Mouse (Mus musculus): ENCODE measurements at regions not wholly inside any gene's neighbourhood (a gene's known extent, or its start where the extent isn't known, plus 50 kb on each side); places are given as distances from the start of the nearest gene placed in this dataset.
"Not testable (repeated sequence)": the region's sequence is repeated elsewhere in the genome, so short reads cannot be mapped to it uniquely, and the experiment has no call there.

DNA sequence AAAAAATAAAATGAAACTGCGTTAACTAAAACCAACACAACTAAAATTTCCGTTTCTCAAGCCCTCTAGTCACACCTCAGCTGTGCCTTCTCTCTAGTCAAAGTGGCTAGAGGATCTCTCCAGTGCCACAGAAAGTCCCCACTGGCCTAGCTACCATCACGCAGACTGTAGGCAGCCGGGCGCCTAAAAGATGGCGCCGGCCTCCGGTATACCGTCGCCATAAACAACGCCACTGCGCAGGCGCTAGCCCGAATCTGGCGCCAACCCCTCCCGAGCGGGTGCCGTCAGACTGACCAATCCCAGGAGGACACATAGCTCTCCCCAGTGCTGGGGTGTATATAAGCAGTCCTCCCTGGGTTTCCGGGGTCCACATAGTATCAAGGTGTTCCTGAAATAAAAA lies 62.7 kb upstream of the Top1 start:
- DNase-seq (ENCODE audit: low read depth in 2 of 2, low spot score in 2 of 2): not testable (repeated sequence)

DNA sequence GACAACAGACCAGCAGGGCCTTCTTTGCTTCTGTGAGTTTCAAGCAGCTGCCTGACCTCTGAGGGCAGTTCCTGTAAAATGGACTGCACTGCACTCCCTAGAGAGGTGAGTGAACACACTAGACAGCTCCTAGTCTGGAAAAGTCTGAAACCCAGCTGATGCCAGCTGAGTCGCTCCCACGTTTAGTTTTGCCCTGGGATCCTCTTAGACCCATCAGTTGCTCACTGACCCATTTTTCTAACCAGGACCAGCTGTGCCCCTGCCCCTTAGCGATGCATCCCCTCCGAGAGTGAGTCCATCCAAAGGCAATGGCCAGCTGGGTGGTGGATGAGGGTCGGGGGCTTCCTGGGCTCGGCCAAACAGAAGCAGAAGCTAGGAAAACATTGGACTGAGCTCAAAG lies 62.2 kb upstream of the Top1 start:
- DNase-seq (ENCODE audit: low read depth in 2 of 2, low spot score in 2 of 2): no peak

DNA sequence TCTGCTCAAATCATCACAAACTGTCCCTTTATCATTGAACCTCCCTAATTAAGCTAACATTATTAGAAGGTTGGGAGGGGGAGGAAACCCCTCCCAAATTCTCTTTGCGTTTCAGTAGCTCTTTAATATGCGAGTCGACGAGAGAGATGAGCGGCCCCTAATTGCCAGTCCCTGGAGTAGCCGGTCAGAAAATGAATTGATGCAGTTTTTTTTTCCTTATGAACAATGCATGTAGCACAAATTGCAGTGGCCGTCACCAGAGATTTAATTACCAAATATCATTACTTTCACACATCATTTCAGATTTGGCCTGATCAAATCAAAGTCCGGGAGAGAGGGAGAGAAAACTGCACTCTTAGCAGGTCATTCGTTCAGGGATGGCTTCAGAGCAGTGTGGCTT lies 61.1 kb upstream of the Top1 start:
- DNase-seq (ENCODE audit: low read depth in 2 of 2, low spot score in 2 of 2): no peak

DNA sequence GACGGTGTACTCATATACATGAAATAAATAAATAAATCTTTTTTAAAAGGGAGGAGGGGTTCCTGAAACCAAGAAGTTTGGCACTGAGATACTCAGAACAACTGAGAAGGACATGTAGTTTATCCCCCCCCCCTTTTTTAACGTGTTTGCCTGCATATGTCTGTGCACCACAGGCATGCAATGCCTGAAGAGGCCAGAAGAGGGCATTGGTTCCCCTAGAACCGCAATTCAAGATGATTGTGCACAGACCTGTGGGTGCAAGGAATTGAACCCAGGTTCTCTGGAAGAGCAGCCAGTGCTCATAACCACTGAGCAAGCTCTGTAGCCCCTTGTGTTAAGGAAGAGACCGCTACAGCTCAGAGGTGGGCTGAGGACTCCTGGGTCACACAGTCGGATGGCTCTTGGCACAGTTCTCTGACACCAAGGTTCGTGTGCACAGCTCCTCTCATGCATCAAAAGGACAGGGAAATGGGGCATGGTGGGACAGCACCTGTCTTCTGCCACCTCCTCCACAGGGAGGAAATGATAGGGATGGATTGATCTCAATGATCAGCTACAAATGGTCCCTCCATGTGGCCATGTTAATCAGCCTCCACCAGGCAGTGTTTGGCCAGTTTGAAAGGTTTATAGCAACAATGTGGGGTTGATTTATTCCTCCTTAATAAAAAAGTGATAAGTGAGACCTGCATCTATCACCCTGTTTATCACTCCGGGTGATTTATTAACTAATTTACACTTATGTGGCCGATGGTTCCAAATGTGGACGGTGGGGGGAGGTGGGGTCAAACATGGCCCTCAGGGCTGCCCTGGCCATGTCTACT lies 58.5 kb upstream of the Top1 start:
- no peak for DNase-seq (ENCODE audit: low read depth in 2 of 2, low spot score in 2 of 2)

DNA sequence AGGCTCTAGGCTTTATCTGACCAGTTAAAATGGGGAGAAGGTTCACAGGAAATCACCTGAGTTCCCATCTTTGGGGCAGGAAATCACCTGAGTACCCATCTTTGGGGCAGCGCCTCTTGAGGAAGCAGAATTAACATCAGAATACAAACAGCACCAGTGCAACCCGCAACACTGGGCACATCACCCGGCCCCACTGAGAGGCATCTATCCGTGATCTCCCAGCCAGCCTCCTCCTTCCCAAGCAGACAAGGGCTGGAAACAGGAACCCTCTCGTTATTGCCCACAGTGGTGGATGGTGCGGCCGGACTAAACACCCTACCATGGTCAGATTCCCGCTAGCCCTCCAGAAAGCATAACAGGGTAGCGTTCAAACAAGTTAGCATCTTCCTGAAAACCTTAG lies 57.3 kb upstream of the Top1 start:
- DNase-seq (ENCODE audit: low read depth in 2 of 2, low spot score in 2 of 2): no peak

DNA sequence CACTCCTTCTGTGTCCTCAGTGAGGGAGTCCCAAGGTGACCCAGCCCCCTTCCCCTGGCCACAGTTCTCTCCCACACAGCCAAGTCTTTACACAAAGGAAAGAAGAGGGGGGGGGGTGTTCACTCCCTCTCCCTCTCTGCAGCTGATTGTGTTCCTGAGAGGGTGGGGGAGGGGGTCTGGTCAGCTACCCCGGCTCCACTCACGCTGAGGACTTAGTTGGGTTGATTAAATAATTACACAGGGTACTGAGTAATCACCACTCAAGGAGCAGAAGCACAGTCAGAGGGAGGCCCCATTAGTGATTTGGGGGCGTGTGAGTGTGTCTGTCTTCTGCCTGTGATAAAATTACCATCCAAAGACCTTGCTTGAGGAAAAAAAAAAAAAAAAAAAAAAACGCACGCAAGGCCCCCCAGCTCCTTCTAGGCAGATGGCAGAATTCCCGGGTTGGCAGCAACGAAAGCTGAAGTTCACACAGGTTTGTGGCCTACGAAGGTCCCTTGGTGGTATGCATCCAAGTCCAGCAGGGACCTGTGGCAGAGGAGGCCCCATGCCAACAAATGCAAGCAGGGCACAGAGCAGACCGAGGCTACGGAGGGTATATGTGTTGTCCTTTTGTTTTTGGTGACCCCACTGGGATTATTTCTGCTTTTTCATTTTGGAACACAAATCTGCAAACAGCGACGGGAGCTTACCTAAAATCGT lies 55.3 kb upstream of the Top1 start:
- no peak for DNase-seq (ENCODE audit: low read depth in 2 of 2, low spot score in 2 of 2)

DNA sequence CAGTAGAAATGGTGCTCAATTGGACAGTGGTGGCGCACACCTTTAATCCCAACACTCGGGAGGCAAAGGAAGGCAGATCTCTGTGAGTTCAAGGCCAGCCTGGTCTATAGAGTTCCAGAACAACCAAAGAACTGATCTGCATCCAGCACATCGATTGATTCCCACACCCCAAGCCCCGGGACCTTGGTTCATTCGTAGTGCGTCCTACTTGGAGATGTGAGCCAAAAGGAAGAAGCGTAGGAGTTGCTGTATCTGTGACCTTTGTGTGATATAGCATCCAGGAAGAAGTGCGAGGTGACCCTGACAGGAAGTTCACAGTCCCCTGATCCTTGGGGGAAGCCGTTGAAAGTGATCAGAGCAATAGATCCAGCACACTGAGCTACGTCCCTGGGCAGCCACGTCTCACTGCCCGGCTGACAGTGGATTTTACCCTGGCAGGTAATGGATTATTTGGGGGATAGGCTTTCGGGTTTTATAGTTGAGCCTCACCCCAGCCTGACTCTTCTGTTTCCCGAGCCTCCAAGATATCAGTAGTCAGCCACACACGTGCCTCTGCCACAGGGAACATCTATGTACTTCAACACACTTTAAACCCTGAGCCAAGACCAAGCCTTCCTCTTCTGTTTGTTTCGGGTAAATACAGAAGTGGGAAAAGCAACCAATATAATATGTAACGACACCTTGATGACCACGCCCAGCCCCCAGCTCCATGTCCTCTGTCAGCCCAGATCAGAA lies 54.1 kb upstream of the Top1 start:
- DNase-seq (ENCODE audit: low read depth in 2 of 2, low spot score in 2 of 2): no peak

DNA sequence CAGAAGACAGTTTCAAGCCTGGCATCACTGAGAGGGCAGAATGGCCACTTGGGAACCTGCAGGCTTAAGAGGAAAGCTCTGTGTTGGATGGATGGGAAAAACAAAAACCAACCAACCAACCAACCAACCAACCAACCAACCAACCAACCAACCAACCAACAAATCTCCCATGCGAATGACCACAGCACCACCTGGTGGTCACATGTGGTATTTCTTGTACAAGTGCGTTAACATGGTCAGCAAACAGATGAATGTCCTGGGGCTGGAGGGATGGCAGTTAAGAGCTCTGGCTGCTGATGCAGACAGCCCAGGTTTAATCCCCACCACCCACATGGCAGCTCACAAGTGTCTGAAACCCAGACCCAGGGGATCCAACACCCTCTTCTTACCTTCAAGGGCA lies 52.7 kb upstream of the Top1 start:
- peak; percentile 57 to 66 for DNase-seq (ENCODE audit: low read depth in 2 of 2, low spot score in 2 of 2)

All from CD8-positive naive resting alpha-beta T cell, adult 2 months (primary cell).